Mouse (Mus musculus) layer of hippocampus, postnatal 14 days (tissue): ENCODE data around the gene Ccnt2. TPM values are rescaled to one million over a fixed set of nuclear protein-coding genes. Genes with fewer than 3 reads are reported as not detected.
A peak's percentile ranks its signal among the peaks of the same experiment; 100 is the strongest.

Experiments
- DNase-seq, 2 experiments: peaks; one replicate each; pipeline ENCODE4 v3.0.0; 2021 to 2022; ENCODE audit warnings: low spot score in 2 of 2, mixed read lengths in 1 of 2
- total RNA-seq, 2 experiments: library from RNA; stranded (reverse); gene quantifications; 2 replicates each; pipeline ENCODE4 v1.2.3; 2021

Gene Ccnt2
- total RNA-seq, 2 experiments from 2014 or later: 52.0 to 54.7 TPM

GRCm38 (mm10) chr1:127785882-127786281, 11.9 kb downstream of the Ccnt2 start:
- DNase-seq: no peak

GRCm38 (mm10) chr1:127788943-127789342, 15.0 kb downstream of the Ccnt2 start:
- DNase-seq: no peak

GRCm38 (mm10) chr1:127793459-127793858, 19.5 kb downstream of the Ccnt2 start:
- DNase-seq: no peak

- peak in 1 of 2 experiments; percentile 33 for DNase-seq
These were observed 21.3 kb downstream of the Ccnt2 start for GRCm38 (mm10) chr1:127795087-127795769.

GRCm38 (mm10) chr1:127796341-127796740, 22.4 kb downstream of the Ccnt2 start:
- DNase-seq: no peak

- DNase-seq: no peak
These were observed 22.8 kb downstream of the Ccnt2 start for GRCm38 (mm10) chr1:127796752-127797151.

GRCm38 (mm10) chr1:127802916-127803315, 29.0 kb downstream of the Ccnt2 start:
- DNase-seq: no peak

- DNase-seq: no peak
These were observed 34.7 kb downstream of the Ccnt2 start for GRCm38 (mm10) chr1:127808671-127809070.

GRCm38 (mm10) chr1:127812929-127813328, 39.0 kb downstream of the Ccnt2 start:
- no peak for DNase-seq

GRCm38 (mm10) chr1:127816381-127816780, 42.4 kb downstream of the Ccnt2 start:
- no peak for DNase-seq

GRCm38 (mm10) chr1:127827325-127827724, 53.4 kb downstream of the Ccnt2 start:
- DNase-seq: peak in 1 of 2 experiments; percentile 50

- no peak for DNase-seq
These were observed 56.4 kb downstream of the Ccnt2 start for GRCm38 (mm10) chr1:127830215-127830921.

GRCm38 (mm10) chr1:127833714-127834113, 59.8 kb downstream of the Ccnt2 start:
- no peak for DNase-seq

GRCm38 (mm10) chr1:127834202-127834601, 60.2 kb downstream of the Ccnt2 start:
- no peak for DNase-seq

- no peak for DNase-seq
These were observed 62.7 kb downstream of the Ccnt2 start for GRCm38 (mm10) chr1:127836619-127837018.

- DNase-seq: no peak
These were observed 64.6 kb downstream of the Ccnt2 start for GRCm38 (mm10) chr1:127838602-127839001.

GRCm38 (mm10) chr1:127845472-127845871, 71.5 kb downstream of the Ccnt2 start:
- no peak for DNase-seq

GRCm38 (mm10) chr1:127850075-127850610, 76.2 kb downstream of the Ccnt2 start:
- DNase-seq: no peak

GRCm38 (mm10) chr1:127854486-127855222, 80.7 kb downstream of the Ccnt2 start, which contains the start of gene Map3k19:
Gene Map3k19, minus strand, starts transcription at chr1:127855031.
- DNase-seq: peak; percentile 27 to 60
